Mouse (Mus musculus): ENCODE measurements around the gene Pole3.

Gene Pole3

DNA sequence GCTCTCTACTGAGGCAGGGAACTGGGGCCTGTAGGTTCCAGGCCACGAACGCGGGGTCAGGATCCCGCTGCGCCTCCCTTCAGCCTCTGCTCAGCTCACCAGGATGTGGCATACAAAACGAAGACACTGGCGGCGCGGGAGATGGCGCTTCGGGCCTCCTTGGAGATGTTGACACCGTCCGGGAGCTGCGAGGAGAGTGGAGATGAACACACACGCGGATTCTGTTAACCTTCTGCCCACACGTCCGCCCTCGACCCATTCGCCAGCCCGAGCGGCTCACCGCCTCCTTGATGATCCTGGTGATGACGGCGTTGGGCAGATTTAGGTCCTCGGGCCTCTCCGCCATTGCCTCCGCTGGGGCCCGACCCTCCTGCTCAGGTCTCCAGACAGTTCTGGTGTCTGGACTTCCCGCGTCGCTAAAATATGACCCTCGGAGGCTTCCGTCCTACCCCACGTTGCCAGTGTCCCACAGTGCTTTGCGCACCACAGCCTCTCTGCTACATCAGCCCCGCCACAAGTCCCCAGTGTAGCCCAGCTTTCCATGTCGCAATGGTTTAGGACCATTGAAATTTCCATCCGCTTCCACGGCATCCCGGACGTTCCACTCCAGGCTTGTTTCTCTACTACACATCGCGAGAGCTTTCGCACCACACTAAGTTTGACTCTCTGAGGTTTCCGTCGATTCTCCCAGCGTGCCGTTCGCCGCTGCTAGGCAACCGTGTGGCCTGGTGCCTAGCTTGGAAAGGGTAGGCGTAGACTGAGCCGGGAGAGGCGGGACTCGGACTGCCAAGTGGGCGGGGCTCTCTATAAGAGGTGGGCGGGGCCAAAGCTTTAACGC is at the start of gene Pole3, which contains the start of gene 4933430I17Rik:
Gene Pole3, minus strand, starts transcription at position 418 of the 838 bp plus-strand sequence.
Gene 4933430I17Rik, plus strand, starts transcription at position 719 of the 838 bp plus-strand sequence.
- DNase-seq (ENCODE audit: low spot score in 2 of 2): peak; percentile 95 to 97

DNA sequence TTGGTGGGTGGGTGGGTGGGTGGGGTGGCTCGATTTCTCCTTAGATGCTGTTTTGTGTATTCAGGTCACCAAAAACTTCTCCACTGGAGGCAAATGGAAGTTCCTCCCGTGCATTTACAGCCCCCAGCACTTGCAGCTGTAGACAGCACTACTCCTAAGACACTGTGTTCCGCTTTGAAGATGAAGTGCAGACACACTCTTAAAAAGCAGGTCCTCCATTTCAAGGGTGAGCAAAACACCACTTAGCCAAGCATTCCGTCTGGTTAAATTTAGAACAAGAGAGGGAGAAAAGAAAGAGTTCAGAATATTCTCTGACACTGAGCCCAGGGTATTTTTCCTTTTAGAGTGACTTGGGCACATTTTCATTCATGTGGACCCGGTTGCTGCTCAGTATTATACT is 45.2 kb upstream of the Pole3 start:
- DNase-seq (ENCODE audit: low spot score in 2 of 2): no peak

DNA sequence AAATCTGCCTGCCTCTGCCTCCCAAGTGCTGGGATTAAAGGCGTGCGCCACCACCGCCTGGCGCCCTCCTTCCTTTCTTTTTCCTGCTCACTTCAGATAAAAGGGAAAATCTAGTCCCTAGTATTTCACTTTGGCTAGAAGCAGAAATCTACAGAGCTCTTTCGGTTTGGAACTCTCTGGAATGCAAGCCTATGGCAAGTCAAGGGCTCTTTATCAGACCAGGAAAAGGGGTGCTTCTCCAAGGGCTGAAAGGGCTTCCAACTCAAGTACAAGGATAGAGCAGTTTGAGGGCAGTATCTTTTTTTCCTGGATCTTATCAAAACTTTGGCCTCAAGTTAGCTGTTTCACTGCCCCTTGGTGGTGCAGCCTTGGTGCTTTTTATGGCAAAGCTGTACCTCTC is 44.7 kb upstream of the Pole3 start:
- DNase-seq (ENCODE audit: low spot score in 2 of 2): no peak

DNA sequence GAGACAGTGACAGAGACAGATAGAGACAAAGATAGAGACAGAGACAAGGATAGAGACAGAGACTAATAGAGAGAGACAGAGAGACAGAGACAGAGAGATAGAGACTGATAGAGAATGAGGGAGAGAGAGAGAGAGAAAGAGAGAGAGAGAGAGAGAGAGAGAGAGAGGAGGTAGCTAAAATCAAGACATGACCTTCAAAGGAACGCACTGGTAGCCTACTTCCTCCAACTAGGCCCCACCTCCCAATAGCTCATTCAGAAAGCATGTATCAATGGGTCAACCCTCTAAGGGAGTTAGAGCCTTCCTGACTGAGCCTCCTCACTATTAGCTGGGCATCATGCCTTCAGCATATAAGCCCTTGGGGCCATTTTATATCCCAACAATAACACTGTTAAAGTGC is 43.5 kb upstream of the Pole3 start:
- DNase-seq (ENCODE audit: low spot score in 2 of 2): no peak

DNA sequence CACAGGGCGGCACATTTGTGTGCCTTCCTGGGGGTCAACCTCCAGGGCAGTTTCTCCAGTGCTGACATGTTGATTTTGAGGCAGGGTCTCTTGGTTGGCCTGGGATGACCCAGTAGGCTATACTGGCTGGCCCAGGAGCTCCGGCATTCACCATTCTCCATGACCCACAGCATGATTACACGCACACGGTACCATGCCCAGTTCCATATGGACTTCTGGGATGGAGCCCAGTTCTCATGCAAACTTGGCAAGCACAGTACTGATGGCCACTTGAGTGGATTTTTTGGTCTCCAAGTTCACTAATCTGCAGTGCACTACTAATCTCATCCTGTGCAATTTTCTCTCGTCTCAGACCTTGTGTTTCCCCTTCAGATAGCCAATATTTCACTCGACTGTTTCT is 42.8 kb upstream of the Pole3 start:
- DNase-seq (ENCODE audit: low spot score in 2 of 2): no peak

DNA sequence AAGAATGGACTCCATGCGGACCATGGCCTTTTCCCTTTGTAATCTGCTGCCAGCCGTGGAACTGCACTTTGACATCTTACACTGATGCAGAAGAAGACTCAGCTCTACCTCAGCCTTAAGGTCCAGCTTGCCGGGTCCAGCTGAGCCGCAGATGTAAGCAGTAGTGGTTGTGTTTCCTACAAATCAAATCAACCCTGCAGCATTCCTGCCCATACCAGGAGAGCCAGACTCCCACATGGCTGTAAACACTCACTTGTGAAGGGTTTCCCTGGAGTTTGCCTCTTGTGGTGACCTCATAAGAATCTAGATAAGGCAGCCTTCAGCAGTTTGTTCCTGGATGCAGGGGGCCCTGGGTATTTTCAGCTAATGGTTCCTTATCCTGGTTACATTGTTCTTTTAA is 41.7 kb upstream of the Pole3 start:
- no peak for DNase-seq (ENCODE audit: low spot score in 2 of 2)

DNA sequence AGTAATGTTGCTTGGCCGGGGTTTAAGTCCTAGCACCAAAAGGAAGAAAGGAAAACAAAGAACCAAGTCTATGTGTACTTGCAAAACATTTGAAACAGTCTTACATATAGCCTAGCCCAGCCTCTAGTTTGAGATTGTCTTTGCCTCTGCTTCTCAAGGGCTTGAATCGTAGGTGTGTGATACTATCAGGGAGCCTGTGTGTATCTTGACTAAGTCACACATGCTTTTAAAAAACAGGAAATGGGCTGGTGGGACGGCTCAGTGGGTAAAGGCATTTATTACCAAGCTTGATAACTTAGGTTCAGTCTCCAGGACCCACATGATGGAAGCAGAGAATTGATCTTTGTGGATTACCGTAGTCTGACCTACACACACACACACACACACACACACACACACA is 37.1 kb upstream of the Pole3 start:
- DNase-seq (ENCODE audit: low spot score in 2 of 2): no peak

DNA sequence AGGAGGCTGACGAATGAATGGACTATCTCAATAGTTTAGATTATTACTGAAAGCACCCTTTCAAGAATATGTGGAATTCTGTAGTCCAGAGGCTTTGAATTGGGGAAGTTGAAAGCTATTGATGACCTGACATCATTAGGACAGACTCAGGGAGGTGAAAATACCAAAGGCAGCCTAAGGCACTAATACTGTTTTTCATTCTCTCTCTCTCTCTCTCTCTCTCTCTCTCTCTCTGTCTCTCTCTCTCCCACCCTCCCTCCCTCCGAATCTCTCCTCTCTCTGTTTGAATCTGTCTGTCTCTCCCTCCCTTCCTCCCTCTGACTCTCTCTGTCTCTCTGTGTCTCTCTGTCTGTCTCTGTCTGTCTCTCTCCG is 36.7 kb upstream of the Pole3 start:
- no peak for DNase-seq (ENCODE audit: low spot score in 2 of 2)

DNA sequence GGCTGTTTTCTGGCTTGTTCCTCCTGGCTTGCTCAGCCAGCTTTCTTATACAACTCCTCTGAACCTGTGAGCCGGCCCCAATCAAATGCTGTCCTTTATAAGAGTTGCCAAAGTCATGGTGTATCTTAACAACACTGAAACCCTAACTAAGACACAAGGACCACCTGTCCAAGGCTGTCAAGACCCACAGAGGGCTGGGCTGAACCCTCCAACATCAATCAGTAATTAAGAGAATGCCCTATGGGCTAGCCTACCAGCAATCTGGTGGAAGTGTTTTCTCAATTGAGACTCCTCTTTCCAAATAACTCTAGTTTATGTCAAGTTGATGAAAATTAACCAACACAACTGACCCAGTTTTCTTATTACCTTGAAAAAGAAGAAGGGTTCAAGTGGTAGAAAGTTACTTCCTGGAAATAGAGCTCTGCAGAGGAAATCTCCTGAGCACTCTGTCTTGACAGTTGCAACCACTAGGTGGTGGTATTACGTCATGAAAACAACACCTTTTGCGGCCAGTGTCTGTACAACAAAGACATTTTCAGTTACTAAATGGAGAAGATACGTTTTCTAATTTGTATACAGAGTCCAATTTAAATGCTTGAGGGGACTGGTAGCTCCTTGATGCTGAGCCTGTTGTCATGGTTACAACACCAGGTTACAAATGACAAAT is 36.2 kb upstream of the Pole3 start:
- peak; percentile 71 to 87 for DNase-seq (ENCODE audit: low spot score in 2 of 2)

DNA sequence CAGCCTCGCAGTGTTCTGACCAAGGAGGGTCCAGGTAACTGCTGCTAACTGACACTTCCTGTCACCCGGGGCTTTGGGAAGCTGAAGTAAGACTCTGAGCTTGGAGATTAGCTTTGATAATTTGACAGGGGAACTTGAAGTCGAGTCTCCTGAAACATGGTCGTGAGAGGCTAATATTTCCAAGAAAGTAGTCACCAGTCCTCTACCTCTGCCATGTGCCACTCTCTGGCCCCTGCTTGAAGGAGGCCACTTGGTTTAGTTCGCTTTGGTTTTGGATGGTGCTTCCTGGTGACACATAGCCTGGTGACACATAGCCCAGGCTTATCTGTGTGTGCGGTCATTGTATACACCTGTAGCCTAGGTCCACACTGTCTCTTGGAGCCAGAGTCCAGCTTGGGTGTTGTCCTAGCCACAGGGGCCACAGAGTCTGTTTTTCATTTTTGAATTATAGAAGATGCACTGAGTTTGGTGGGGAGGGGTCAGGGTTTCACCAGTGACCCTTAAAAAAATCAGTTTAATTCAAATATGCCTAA is 35.0 kb upstream of the Pole3 start, which contains the start of gene Rgs3:
Gene Rgs3, plus strand, starts transcription at position 51 of the 533 bp plus-strand sequence.
- no peak for DNase-seq (ENCODE audit: low spot score in 2 of 2)

DNA sequence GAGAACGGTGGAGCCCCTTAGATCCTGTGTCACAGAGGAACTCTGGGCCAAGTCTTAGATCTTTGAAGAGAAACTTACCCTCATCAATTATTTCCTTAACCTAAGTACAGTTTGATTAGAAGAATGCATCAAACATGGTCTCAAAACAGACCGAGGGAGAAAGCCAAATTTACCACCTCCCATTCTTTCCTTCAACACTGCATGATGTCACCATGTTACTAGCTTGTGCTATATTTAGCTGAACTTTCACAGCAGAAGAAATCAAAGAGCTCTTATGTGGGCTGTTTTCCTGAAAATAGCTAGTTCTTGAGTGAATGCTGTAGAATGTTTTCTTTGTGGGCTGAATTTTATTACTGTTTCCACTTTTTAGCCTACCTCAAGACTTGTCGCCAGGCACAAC is 32.6 kb upstream of the Pole3 start:
- DNase-seq (ENCODE audit: low spot score in 2 of 2): no peak

DNA sequence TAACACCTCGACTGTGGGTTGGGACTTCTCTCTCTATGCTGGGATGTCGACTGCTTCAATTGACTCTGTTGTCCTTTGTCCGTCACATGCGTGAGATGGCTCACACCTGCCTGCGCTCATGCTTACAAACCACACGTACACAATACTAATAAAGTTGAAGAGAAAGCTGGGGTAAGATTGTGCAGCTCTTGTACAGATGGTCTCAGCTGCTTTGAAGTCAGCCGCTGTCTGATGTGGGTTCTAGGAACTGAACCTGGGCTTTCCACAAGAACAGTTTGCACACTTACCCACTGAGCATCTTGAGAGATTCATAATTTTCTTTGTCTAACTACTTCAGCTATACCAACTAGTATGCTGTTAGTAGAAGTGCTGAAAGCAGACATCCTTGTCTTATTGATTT is 27.1 kb upstream of the Pole3 start:
- DNase-seq (ENCODE audit: low spot score in 2 of 2): no peak

DNA sequence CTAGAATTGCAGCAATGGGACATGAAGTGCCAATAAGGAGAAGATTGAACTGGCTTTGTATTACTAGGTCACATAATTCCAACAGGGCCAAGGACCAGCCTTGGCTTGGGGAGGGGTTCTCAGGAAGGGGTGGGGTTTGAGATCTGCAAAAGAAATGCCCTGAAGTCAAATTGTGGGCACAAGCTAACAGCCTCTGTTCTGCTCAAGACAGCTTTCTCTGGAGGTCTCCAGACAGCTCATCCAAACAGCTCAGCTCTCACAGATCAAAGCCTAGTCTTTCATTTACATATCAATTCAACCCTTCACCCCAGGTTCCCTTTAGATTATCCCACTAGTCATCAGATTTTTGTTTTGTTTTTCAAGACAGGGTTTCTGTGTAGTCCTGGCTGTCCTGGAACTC is 19.9 kb upstream of the Pole3 start:
- no peak for DNase-seq (ENCODE audit: low spot score in 2 of 2)

DNA sequence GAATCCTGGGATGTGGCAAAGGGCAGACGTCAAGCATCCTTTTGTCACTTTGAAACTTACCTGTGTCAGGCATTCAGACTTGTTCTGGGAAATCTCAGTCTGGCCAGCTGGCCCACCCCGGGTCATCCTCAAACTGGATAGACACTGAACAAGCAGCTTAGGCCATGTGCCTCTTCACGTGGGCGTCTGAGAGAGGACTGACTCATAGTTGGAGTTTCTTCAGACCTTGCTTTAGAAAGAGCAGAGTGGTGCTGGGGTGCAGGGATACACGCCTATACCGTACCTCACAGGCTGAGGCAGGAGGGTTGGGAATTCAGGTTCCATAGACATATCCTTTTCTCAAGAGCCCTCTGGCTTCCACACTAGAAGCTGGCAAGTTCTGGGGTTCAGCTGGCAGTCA is 18.9 kb upstream of the Pole3 start:
- DNase-seq (ENCODE audit: low spot score in 2 of 2): no peak

DNA sequence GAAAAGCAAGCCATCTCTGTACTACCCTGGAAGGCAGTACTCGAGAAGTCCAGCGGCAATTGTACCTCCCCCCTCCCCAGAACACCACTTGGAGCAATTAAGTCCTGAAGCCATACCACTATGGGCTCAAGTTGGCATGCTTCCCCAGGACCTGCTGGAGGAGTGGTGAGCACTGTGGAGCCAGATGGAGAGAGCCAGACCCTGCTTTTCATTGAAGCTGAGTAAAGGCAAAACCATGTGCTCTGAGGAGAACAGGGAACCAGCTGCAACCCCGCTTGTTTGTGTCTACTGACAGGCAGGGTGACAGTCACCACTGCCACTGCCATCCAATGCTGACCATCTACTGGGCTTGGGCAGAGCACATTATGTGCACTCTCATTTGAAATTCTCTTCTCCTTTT is 16.9 kb upstream of the Pole3 start:
- no peak for DNase-seq (ENCODE audit: low spot score in 2 of 2)

DNA sequence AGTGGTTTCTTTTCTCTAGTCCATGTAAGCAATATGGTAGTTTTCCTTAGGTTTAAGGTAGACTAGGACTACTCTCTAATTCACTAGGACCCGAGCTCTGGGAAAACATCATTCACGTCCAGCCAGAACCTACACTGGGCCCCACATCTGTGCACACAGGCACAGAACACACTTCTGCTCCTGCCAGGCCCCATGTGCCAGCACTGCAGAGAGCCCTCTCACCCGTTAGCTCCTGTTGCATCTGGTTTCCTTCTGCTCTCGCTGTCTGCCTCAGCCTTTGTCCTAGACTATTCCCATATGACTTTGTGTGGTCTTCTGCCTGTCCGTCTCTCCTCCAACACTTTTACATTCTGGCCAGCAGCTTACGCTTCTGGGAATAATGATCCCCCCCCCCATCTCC is 8.9 kb upstream of the Pole3 start:
- DNase-seq (ENCODE audit: low spot score in 2 of 2): no peak

DNA sequence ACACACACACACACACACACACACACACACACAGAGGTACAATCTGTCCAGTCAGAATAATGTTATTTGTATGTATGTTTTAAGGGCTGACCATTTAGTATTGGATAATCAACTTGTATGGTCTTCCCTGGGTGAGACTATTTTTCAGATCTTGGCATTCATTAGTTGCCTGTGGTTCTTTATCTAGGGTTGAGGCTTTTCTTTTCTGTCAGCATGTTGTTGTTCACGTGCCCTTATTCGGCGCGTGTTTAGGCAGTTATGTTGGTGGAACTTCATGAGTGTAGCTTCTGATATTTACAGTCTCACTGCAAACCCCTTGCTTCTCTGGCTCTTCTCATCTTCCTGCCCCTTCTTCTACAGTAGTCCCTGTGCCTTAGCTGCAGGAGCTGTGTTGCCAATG is 2.8 kb upstream of the Pole3 start:
- DNase-seq (ENCODE audit: low spot score in 2 of 2): no peak

DNA sequence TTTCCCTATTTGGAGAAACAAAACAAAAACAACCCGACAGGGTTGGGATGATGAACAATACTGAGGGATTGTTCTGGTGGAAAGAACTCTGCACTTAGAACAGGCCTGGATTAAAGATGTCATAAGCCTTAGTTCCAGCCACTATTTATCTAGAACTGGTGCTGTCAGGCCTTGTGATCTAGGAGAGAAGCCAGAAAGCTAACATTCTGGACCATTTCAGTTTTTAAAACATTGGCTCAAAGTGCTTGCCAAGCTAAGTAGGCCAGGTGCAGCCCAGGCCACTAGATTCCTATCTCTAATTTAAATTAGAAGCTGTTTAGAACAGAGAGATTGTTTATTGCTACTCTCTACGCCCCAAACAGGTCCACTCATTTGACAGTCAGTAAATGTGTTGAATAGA is 1.4 kb upstream of the Pole3 start:
- no peak for DNase-seq (ENCODE audit: low spot score in 2 of 2)

DNA sequence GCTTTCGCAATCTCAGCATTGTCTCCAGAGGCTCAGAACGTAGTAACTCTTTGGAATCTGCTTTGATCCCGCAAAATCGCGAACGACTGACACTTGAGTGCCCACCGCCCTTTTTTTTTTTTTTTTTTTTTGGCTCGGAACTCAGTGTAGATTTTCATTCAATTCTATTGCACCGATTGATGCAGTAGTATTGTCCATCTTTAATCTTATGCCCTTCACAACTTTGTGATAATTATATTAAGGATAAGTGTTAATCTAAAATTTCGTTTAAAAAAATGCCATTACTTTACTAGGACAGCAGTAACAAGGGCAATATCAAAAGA is 582 bp upstream of the Pole3 start:
- no peak for DNase-seq (ENCODE audit: low spot score in 2 of 2)

DNA sequence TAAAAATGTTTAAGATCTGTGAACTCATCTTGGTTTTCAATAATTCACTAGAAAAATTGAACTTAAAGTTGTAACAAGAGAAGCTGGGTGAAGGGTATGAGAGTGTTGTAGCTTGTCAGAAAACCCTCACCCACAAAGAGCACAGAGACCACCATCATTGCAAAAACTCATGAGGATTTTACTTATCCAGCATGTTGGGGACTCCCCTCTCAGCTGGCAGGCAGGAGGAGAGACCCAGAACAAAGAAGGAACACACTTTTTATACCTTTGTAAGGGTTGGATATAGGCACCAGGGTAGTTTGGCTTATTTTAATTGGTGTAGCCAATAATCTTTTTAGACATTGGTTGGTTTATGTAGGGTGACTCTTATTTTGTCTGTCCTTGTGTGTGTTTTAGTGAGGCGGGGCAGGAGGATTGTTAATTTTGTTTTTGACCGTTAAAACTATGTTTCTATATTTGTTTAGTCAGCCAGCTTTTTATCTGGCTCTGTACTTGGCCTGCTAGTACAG is 3.9 kb downstream of the Pole3 start:
- no peak for DNase-seq (ENCODE audit: low spot score in 2 of 2)

DNA sequence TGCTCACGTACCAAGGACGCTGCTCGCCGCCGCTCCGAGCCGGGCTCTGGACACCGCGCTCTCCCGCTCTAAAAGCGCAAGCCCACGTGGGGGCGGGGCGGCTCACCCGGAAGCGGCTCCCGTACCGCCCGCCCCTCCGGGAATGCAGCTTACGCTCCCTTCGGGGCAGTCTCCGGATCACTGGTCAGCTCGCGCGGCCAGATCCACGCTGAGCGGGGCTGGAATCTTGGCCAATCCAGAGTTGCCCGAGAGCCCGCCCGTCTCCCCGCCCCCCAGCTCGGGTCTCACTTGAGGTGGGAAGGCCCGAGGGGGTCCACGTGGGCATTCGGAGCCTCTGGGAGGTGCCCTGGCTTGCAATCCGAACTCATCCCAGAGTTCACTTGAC is 5.0 kb downstream of the Pole3 start, which contains the start of gene Alad:
Gene Alad, minus strand, starts transcription at position 70 of the 385 bp plus-strand sequence.
- DNase-seq (ENCODE audit: low spot score in 2 of 2): peak; percentile 81 to 83

DNA sequence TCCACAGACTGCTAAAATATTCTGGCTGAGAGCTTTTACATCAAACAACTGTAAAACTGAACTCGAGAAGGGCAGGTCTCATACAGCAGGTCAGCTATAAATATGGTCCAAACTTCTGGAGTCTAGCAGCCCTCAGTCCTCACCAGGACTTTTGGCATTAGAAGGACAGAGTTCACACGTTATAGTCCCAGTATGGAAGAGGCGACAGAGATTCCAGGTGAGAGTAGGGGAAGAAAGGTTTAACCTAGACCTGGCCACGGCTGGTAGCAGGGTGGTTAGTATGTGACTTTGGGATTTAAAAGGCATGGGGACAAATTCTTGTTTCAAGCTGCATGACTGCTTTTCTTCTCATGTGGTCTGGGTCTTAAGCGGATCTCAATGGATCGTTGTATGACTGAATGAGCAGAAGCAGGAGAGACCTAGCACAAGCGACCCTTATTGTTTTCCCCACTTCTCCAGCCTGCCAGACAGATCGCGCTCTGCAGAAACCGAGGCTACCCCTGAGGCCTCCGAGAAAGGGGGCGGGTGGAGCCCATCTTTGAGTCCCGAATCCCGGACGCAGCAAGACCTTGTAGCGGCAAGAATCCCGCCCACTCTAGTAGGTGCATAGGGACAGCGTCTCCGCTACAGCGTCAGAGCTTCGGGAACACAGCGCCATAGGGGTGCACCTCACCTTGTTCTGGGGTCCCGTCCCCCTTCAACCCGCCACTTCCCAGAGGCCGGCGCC is 5.6 kb downstream of the Pole3 start:
- DNase-seq (ENCODE audit: low spot score in 2 of 2): no peak
